Mouse (Mus musculus) activated CD4-positive, CD25-positive, alpha-beta regulatory T cell, adult 4 months (primary cell): Measurements from ENCODE around the gene Prss53. TPM values are rescaled to one million over a fixed set of nuclear protein-coding genes. Genes with fewer than 3 reads are reported as not detected.

Source experiments
- ATAC-seq: one replicate; pipeline ENCODE4 v1.8.0; 2017
- polyA plus RNA-seq, 2 experiments: library from polyadenylated mRNA; unstranded; fragments of 100-300 nt; shearing (Covaris generic); gene quantifications; one replicate each; pipeline ENCODE4 v1.2.1; 2017

Gene Prss53
- polyA plus RNA-seq: under 1 TPM in 1 of 2 experiments, not detected in 1; 0.22 TPM

GRCm38 (mm10) chr7:127890798-127891197 lies at the start of gene Prss53:
Prss53 (minus strand) TSS chr7:127890970.
- no peak for ATAC-seq

DNA sequence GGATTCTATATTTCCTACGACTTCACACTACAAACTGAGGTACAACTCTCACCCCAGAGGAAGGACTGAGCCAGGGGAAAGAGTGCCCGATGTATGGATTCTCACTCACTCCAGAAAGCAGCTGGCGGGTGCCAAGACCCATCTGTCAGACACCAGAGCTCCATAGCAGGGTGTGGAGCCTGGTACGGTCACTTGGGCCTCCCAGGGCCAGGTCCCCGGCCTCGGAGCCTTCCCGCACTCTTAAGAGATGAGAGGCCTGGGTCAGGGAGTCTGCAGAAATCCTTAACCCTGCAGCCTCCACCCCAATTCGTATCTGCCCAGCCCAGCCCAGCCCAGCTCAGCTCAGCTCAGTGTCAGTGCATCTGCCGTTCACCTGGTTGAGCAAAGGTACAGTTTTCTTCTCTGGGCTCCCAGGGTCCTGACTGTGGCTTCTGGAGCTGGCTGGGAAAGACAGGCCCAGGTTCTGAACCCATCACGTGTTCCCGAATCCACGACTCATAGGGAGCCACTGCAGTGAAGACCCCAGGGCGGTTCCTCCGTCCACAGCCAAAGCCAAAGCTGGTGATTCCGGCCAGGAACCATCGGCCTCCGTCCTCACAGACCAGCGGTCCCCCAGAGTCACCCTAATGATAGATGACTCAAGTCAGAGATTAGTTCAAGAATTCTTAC lies 45.6 kb upstream of the Prss53 start:
- ATAC-seq: no peak

- peak; percentile 34 for ATAC-seq
Measured at GRCm38 (mm10) chr7:127935748-127936159, 45.0 kb upstream of the Prss53 start.

DNA sequence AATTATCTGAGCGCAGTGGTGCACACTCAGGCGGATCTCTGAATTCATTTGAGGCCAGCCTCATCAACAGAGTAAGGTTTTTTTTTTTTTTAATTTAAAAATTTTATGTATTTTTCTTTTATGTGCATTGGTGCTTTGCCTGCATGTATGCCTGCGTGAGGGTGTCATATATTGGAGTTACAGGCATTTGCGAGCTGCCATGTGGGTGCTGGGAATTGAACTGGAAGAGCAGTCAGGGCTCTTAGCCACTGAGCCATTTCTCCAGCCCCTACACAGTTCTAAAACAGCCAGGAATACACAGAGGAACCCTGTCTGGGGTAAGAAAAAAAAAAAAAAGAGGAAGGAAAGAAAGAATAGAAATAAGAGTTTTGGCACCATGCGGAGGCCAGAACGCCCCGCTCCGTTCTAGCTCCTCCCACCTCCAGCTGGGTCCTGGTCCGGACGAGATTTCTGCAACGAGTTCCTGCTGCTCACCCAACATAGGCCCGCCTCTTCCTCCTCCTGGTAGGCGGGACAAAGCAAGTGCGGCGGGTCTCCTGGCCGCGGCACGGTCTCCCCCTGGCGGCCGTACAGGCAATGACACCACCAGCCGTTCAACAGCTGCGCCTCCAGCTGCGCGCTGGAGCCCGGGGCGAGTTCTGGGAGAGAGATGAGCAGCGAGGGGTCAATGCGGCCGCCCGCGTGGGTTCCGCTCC lies 44.4 kb upstream of the Prss53 start:
- peak; percentile 97 for ATAC-seq

- no peak for ATAC-seq
Measured at GRCm38 (mm10) chr7:127934075-127934474, 43.3 kb upstream of the Prss53 start.

GRCm38 (mm10) chr7:127932273-127933031 lies 41.7 kb upstream of the Prss53 start:
- ATAC-seq: no peak

DNA sequence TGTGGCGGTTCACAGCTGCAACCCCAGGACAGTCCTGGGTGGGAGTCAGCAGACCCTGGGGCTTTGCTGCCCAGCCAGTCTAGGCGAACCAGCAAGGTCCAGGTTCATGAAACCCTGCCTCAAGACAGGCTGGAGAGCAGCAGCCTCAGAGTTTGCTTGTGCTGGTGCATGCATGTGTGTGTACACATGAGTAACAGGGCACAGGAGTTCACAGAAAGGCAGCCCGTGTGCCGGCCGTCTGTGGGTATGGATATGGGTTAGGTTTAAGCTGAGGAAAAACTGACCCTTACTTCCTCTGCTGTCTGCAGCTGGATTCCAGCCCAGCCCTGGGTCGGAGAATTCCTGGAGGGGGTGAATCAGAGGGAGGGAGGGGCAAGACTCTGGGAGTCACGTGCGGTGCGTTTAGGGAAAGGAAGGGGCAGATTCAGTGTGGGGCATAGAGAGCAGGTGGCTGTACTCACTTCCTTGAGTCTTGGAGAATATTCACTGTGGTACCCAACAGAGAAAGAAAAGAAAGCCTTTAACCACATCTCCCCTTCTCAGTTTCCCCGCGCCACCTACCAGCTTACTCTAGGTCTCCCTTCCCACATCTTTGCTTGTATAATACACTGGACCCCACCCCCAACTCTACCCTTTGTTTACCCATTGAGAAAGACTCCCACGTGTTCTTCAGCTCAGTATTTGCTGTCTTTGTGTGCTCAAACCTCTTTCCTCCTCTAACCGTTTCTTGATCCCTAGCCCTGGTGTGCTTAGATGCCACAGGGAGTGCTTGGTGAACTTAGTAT lies 40.8 kb upstream of the Prss53 start:
- ATAC-seq: no peak

DNA sequence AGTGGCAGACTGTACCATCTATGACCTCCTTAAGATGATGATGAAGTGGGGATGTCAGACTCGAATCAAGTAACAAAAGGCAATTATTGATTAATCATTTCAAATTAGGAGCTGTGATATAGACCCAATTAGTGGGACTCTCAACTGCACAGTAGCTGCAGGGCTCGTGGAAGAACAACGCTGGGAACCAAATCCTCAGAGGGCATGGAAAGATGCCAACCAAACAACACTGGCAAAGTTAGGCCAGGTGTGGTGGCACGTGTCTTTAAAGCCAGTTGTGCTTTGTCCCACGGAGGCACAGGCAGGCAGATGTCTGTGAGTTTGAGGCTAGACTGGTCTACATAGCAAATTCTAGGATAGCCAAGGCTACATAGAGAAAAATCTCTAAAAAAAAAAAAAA lies 39.9 kb upstream of the Prss53 start:
- no peak for ATAC-seq

DNA sequence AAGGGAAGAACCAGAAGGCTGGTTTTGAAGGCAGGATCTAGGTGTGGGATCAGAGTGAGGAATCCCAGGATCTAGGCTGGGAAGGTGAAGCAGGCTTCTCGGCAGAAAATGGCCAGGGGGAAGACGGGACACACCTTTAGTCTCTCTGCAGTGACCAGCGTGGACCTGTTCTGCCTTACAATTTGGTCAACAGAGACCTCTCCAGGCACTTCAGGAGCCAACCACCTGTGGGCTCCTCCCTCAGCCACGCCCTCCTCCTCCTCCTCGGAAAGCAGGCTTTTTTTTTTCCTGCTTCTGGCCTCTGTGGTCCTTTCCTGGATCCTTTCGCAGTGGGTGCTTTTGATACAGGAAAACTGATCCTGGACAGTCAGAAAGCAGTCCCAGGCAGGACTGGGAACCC lies 39.2 kb upstream of the Prss53 start, which contains the start of gene Prss8:
Prss8 (minus strand) TSS at position 182 of the 400 bp plus-strand sequence.
- no peak for ATAC-seq

GRCm38 (mm10) chr7:127928596-127928995 lies 37.8 kb upstream of the Prss53 start:
- ATAC-seq: no peak

DNA sequence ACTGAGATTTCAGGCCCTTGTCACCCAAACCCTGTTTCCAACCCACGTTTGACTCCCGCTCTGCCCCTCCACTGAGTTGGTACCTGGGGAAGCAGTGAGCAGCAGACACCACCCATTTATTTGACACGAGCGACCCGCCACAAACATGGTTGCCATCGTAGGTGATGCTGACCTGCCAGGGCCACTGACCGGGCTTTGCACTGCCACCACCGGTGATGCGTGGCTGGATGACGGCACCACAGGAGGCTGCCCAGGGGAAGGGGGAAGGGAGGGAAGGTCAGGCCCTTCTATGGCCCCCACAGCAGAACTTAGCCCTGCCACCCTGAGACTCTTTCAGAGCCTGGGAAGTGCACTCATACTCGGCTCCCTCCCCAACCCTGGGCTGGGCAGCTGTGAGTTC lies 37.0 kb upstream of the Prss53 start:
- ATAC-seq: no peak

GRCm38 (mm10) chr7:127926846-127927245 lies 36.1 kb upstream of the Prss53 start:
- no peak for ATAC-seq

GRCm38 (mm10) chr7:127926066-127926465 lies 35.3 kb upstream of the Prss53 start:
- no peak for ATAC-seq

DNA sequence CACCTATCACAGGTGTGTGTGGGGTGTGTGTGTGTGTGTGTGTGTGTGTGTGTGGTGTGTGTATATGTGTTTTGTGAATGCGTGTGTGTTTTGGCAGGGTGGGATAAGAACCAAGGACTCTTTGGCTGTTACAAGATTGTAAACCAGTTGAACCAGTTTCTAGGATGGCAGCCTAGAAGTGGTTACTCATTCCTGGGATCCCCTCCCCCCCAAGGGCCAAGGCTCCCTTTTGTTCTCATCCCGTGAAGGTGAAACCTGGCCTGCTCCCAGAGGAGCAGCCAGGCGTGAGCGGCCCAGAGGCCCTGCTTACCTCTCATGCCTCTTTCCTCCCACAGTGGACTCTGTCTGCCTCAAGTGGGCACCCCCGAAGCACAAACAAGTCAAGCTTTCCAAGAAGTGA lies 34.5 kb upstream of the Prss53 start:
- ATAC-seq: no peak

- no peak for ATAC-seq
Measured at GRCm38 (mm10) chr7:127923714-127924113, 32.9 kb upstream of the Prss53 start.

DNA sequence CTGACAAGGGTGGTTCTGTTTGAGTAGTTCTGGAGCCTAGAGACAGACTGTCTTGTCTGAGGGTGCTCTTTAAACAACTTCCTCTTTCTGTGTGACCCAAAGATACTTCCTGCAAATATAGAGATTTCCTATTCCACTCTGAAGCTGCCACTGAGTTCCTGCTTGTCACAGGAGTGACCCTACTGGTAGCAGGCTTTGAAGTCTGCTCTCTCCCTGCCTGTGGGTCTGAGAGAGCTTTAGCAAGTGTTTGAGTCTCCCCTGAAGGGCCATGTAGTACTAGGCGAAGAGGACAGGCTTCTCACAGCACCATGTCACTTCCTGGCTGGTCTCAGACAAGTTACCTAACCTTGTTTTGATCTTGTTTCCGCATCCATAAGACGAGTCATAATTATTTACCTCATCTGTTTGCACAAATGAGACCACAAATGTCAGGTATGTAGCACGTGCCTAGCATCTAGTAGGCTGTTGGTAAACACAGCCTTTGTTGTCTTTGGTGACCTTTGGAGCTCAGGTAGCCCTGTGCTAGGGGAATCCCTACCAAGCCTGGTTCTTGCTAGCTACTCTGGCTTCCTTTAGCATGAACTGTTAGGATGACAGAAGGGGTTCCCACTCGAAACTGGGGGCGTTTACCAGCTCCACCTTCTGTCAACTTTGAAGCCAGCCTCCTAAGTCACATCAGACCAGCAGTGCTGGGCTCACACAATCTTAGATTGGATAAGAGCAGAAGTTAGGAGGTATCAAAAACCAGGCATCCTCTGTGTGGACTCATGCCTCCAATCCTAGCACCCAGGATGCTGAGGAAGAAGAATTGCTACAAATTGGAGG lies 31.9 kb upstream of the Prss53 start:
- peak; percentile 87 for ATAC-seq

GRCm38 (mm10) chr7:127921516-127921915 lies 30.7 kb upstream of the Prss53 start:
- ATAC-seq: no peak

DNA sequence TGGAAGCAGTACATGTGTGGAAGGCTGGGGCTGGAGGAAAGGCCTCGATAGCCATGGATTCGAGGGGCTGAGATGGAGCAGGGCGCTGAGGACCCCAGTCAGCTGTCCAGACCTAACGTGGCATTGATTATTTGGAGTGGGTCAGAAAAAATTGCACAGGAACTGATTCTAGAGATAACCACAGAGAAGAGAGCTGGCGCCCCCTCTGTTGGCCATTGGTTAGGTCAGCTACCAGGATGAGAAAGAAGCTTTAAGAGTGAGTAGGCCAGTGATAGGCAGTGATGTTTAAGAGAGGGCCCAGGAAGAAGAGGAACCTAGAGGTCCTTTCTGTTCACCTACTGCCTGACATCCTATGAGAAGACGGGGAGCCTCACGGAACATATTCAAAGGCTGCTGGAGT lies 28.5 kb upstream of the Prss53 start:
- ATAC-seq: no peak

DNA sequence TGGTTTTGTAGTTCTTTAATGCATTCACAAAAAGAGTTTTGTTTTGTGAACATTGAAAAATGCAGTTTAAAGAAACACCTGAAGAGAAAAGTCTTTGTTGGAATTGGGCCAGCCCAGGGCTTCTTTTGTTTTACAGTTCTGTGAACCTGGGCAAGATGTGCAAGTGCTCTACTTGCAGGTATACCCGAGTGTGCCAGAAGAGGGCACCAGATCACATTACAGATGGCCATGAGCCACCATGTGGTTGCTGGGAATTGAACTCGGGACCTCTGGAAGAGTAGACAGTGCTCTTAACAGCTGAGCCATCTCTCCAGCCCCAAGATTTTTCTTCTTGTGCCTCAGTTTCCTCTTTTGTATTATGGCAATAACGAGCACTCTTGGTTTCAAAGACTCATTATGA lies 27.4 kb upstream of the Prss53 start:
- no peak for ATAC-seq

DNA sequence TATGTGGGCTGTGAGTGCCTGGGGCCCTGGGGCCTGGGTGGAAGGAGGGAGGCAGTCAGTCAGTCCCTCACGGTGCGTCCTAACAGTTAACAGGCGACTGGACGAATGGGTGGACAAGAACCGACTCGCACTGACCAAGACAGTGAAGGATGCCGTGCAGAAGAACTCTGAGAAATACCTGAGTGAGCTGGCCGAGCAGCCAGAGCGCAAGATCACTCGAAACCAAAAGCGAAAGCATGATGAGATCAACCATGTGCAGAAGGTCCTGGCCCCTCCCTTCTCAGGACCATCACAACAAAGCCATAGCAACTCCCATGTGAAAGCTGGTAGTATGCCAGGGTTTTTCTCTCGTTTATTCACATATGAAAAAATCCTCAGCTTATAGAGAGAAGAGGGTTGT lies 24.5 kb upstream of the Prss53 start:
- no peak for ATAC-seq

GRCm38 (mm10) chr7:127912938-127913337 lies 22.2 kb upstream of the Prss53 start:
- no peak for ATAC-seq
